Mouse (Mus musculus) embryonic fibroblast, embryonic 13.5 days (primary cell): Measurements from ENCODE around the gene Ddx56. TPM values are rescaled to one million over a fixed set of nuclear protein-coding genes. Genes with fewer than 3 reads are reported as not detected.
"Not testable (repeated sequence)": the region's sequence is repeated elsewhere in the genome, so short reads cannot be mapped to it uniquely, and the experiment has no call there.

Experiments
- H3K27ac ChIP-seq: 2 replicates; pipeline ENCODE4 v1.5.1; 2012; ENCODE audit warnings: low read length, control low read depth, inconsistent platforms; ENCODE audit not compliant: insufficient read depth
- H3K4me1 ChIP-seq: 2 replicates; pipeline ENCODE4 v1.6.1; 2011; ENCODE audit warnings: low read length; ENCODE audit not compliant: control insufficient read depth, insufficient read depth
- H3K4me3 ChIP-seq: 2 replicates; pipeline ENCODE4 v1.5.1; 2011; ENCODE audit warnings: mild to moderate bottlenecking, control low read depth, low read length; ENCODE audit not compliant: insufficient read depth
- CTCF ChIP-seq: IDR thresholded peaks from 2 replicates; pipeline ENCODE4 v1.5.1; 2011; ENCODE audit warnings: mild to moderate bottlenecking, control low read depth, low read length, moderate library complexity, borderline replicate concordance; ENCODE audit not compliant: insufficient read depth
- POLR2A ChIP-seq: IDR thresholded peaks from 2 replicates; pipeline ENCODE4 v1.6.1; 2011; ENCODE audit warnings: low read depth, mild to moderate bottlenecking, control low read depth, low read length, moderate library complexity
- polyA plus RNA-seq: library from polyadenylated mRNA; stranded (reverse); fragments of >200 nt; gene quantifications from 2 replicates; pipeline ENCODE4 v1.2.4, GENCODE M21; 2011; ENCODE audit warnings: low read depth; ENCODE audit not compliant: missing spikeins, insufficient read length

The Ddx56 gene
- polyA plus RNA-seq, 1 experiment = 38.5 TPM

- TF ChIP-seq POLR2A (no peak), CTCF (no peak)
- peak overlapping the region; percentile 75 for H3K4me3 ChIP-seq
- H3K4me1 ChIP-seq = no peaks in the 10 kb centered on the region
- no peak overlapping the region for H3K27ac ChIP-seq
Observed at GRCm38 (mm10) chr11:6266621-6267020, 951 bp downstream of the Ddx56 start.

DNA sequence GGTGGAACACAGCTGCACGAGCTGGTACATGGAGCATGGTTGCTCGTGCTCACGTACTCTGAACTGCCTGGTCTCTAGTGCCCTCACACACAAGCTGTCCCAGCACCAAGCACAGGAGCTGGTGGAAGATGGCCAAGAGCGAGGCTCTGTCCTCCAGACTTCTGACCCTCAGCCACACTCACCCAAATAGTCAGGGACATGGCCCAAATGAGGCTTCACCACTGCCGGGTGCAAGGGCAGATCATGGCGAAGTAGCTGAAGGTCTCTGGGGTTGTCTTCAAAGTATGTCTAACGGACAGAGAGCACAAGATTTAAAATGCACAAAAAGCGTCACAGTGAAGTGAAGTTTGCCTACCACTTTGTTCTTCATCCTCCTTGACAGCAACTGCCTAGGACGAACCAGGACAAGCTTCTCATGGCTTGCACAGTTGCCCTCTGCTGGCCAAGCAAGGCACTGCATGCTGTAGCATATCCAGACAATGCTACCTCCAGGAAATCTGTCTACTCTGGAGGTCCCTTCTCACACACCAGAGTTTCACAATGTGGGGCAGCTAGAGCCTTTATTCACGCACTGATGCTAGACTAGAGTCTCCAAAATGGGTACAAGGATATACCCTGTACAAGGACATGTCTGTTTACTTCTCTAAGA is 6.0 kb downstream of the Ddx56 start:
- TF ChIP-seq POLR2A = no peak
- peak; percentile 97 for TF ChIP-seq CTCF
- Histone ChIP-seq H3K4me3 (no peak overlapping the region), H3K27ac (no peak overlapping the region), H3K4me1 (no peaks in the 10 kb centered on the region)

DNA sequence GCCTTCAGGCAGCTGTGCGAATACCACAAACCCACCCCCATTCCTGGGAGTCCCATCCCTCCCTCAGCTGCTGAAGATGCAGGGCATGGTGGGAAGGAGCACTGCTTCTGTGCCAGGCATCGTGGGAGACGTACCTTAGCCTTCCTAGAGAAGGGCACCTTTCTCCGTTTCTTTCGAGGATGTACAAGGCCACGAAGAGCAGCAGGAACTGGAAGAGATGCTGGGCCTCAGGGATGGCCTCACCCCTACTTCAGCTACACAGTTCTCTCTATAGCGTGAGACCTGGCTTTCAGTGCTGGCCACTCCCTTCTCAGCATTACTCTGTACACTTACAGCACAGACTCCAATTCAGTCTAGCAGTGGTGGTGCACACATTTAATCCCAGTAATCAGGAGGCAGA is 8.2 kb downstream of the Ddx56 start:
- Histone ChIP-seq H3K27ac (no peak overlapping the region), H3K4me1 (no peaks in the 10 kb centered on the region), H3K4me3 (no peak overlapping the region)
- no peak for TF ChIP-seq POLR2A
- TF ChIP-seq CTCF = no peak

- Histone ChIP-seq H3K4me3 (no peak overlapping the region), H3K27ac (no peak overlapping the region), H3K4me1 (no peaks in the 10 kb centered on the region)
- no peak for TF ChIP-seq CTCF
- no peak; the same call in 1 of the 2 replicates for TF ChIP-seq POLR2A
Observed at GRCm38 (mm10) chr11:6256490-6257072, 11.0 kb downstream of the Ddx56 start.

GRCm38 (mm10) chr11:6254602-6255001 is 13.0 kb downstream of the Ddx56 start:
- not testable (repeated sequence) for H3K4me3 ChIP-seq, H3K27ac ChIP-seq, H3K4me1 ChIP-seq

DNA sequence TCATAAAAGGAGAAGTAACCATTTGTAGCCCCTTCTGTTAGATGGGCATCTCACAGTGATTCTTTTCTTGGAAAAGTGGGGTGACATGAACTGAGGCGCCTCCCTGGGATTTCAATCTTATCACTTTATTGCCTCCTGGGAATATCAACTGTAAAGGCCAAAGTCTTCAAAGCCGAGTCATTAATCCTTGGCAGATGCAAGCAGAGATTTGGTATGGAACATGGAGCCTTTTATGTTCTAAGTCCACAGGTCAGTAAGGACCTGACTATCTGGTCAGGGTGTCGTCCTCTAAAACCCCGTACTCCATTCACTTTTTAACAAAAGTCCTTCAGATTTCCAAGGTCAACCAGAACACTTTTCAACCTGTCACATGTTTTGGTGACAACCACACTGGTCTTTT is 14.7 kb downstream of the Ddx56 start:
- Histone ChIP-seq H3K27ac (no peak overlapping the region), H3K4me3 (no peak overlapping the region), H3K4me1 (no peaks in the 10 kb centered on the region)
- TF ChIP-seq CTCF = no peak
- no peak for TF ChIP-seq POLR2A

DNA sequence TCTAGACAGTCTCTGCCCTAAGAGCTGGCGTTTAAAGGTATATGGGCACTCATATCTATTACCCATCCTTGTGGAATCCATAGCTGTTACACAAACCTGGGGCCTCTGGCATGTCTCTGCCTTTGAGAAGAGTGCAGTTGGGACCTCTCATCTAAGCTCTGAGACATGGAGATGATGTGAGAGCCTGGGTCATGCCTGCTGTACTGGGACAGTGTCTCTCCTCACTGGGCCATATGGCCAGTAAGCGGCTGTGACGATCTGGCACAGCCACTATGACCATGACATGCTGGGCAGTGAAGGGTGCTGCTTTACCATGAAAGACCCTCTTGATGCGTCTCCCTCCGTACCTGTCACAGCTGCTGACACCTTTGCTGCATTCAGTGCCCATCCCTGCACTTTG is 15.3 kb downstream of the Ddx56 start:
- no peaks in the 10 kb centered on the region for H3K4me1 ChIP-seq
- no peak overlapping the region for H3K27ac ChIP-seq
- TF ChIP-seq POLR2A (no peak), CTCF (no peak)
- no peak overlapping the region for H3K4me3 ChIP-seq

DNA sequence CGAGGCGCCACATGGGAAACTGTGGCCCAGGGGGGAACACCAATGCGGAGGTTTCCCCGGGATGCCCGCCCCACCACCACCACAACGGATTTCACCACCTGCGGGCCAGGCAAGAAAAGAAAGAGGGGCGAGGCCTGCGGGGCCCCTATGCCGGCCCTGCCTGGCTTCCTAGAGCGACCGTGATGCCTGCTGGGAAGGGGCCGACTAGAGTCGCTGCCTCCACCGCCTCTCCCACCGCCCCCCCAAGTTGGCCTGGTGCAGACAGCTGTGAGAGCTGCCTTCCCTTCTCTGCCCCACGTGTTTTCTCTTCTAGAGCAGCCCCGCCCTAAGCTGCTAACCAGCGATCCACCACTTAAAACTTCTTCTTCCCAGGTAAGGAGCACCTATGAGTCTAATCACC is 22.9 kb downstream of the Ddx56 start:
- no peak overlapping the region for H3K27ac ChIP-seq
- no peaks in the 10 kb centered on the region for H3K4me1 ChIP-seq
- TF ChIP-seq POLR2A = no peak
- TF ChIP-seq CTCF = no peak
- no peak overlapping the region for H3K4me3 ChIP-seq

GRCm38 (mm10) chr11:6233025-6233424 is 34.5 kb downstream of the Ddx56 start:
- Histone ChIP-seq H3K4me3 (no peak overlapping the region), H3K4me1 (no peaks in the 10 kb centered on the region), H3K27ac (no peak overlapping the region)
- TF ChIP-seq POLR2A (no peak), CTCF (no peak)

GRCm38 (mm10) chr11:6230012-6230411 is 37.6 kb downstream of the Ddx56 start, which contains the start of gene Npc1l1:
Gene Npc1l1 (minus strand): TSS chr11:6230143.
- Histone ChIP-seq H3K4me1 (no peaks in the 10 kb centered on the region), H3K27ac (no peak within 1 kb of the TSS), H3K4me3 (no peak within 1 kb of the TSS)
- TF ChIP-seq CTCF = no peak
- TF ChIP-seq POLR2A = no peak

DNA sequence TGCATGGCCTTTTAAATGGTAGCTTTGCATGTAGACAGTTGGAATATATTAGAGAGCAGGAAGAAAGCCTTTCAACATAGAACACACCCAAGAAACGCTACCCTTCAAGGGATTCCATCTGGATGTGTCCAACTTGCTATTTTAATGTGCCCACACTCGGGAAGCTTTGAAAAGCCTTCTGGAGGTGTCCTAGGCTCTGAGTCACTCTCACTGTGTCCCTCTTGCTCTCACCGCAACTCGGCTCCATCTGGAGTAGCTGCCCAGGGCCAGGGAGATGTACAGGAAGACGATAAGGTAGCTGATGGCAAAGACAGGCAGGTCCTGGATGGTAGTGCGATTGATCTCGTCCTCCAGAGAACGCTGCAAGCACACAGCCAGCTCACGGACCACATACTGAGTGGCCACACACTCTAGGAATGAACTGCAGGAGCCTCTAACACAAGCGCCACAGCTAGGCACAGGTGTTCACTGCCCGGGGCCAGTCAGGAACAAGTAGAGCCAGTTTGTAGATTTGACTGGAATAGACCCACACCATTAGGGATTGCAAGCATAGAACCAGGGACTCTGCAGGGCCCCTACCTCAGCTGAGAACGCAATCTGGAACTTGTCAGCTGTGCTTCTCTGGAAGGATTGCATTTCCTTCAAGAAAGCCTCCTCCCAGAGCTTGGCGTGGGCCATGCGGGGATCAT is 42.9 kb downstream of the Ddx56 start:
- H3K4me1 ChIP-seq = no peaks in the 10 kb centered on the region
- no peak overlapping the region for H3K27ac ChIP-seq
- TF ChIP-seq POLR2A (no peak), CTCF (no peak)
- H3K4me3 ChIP-seq = no peak overlapping the region
